Comparison of ENCODE assay signal across 8 mouse cellular contexts in the genomic region with DNA sequence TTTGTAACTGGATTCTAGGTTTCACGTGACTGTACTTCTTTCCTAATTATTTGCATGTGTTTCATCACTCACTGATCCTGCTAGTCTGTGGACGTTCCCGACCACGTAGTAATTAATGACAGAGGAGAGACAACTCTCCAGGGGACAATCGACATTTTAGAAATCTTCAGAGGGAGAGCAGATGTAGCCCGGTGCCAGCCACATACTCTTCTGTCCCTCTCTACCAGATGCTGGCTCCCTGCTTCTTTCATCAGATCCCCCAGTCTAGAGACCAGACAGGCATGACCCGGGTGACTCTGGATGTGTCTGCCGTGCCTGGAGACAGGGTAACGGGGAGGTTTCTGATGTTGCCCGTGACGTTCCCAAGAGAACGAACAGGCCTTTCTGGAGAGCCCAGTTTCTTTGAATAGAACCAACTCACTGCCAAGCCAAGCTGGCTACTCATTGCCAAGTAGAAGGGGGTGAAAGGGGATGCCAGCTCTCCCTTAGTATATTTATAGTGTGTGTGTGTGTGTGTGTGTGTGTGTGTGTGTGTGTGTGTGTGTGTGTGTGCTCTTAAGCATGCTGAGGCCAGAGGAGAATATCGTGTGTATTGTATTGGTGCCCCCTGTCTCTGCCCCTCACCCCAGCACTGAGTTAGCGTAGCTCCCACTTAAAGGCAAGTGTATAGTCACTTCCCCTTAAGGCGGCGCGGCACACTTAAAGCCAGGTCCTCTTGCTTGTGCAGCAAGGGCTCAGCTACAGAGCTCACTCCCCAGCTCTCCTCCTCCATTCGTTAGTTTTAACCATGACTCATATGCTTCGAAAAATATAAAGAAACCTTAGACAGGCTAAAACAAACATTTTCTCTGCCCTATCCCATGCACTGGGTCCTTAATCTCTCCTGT.
DNase-seq lines count a peak whose midpoint lies in the region; ATAC-seq lines count a peak whose summit lies in the region.

No protein-coding gene starts in this region.

- H3K9me3 ChIP-seq in forebrain, embryonic 14.5 days (replicated peaks; ENCODE audit: control insufficient read depth, low read length): no peaks in the 10 kb centered on the region
- H3K9me3 ChIP-seq in hindbrain, embryonic 14.5 days (ENCODE audit: control insufficient read depth, low read length): no peaks in the 10 kb centered on the region
- no peaks in the 10 kb centered on the region for H3K9me3 ChIP-seq in kidney, embryonic 15.5 days (replicated peaks)

- peaks cover 6% of the 10 kb centered on the region; the same call in 1 of the 2 replicates for H3K4me1 ChIP-seq in forebrain, embryonic 14.5 days (ENCODE audit: control insufficient read depth, insufficient read depth, low read length)
- peaks cover 5% of the 10 kb centered on the region; the same call in 1 of the 2 replicates for H3K4me1 ChIP-seq in hindbrain, embryonic 14.5 days (replicated peaks; ENCODE audit: control insufficient read depth, insufficient read depth, low read length)
- peaks cover 8% of the 10 kb centered on the region for H3K4me1 ChIP-seq in kidney, embryonic 15.5 days

- intact Hi-C loops in left cerebral cortex, postnatal 14 days (cut with DNase I): no loop called here

- no peaks in the 10 kb centered on the region for H3K27me3 ChIP-seq in forebrain, embryonic 14.5 days (replicated peaks; ENCODE audit: control insufficient read depth, insufficient read depth, low read length)
- no peaks in the 10 kb centered on the region for H3K27me3 ChIP-seq in hindbrain, embryonic 14.5 days (ENCODE audit: control insufficient read depth, insufficient read depth, low read length)
- H3K27me3 ChIP-seq in kidney, embryonic 15.5 days: no peaks in the 10 kb centered on the region

- H3K4me2 ChIP-seq in forebrain, embryonic 14.5 days (ENCODE audit: low read length): no peak overlapping the region
- no peak overlapping the region; the same call in 1 of the 2 replicates for H3K4me2 ChIP-seq in hindbrain, embryonic 14.5 days (replicated peaks)
- no peak overlapping the region for H3K4me2 ChIP-seq in kidney, embryonic 15.5 days

- H3K36me3 ChIP-seq in forebrain, embryonic 14.5 days (ENCODE audit: control insufficient read depth, insufficient read depth, low read length): peaks cover 1% of the 10 kb centered on the region
- H3K36me3 ChIP-seq in hindbrain, embryonic 14.5 days (replicated peaks; ENCODE audit: control insufficient read depth, insufficient read depth): peaks cover 3% of the 10 kb centered on the region; the same call in 1 of the 2 replicates
- 0 out of 2 replicates have a peak, but pooled peaks cover under 1% of the 10 kb centered on the region for H3K36me3 ChIP-seq in kidney, embryonic 15.5 days

- no peak overlapping the region for H3K4me3 ChIP-seq in forebrain, embryonic 14.5 days (ENCODE audit: low read depth, low read length)
- no peak overlapping the region for H3K4me3 ChIP-seq in hindbrain, embryonic 14.5 days (replicated peaks; ENCODE audit: low read length)
- no peak overlapping the region for H3K4me3 ChIP-seq in kidney, embryonic 15.5 days (replicated peaks)

- WGBS in forebrain, embryonic 14.5 days: 63% methylated on average over 19 of the region's 19 CpGs
- 46% methylated on average over 19 of the region's 19 CpGs for WGBS in hindbrain, embryonic 14.5 days
- 50% methylated on average over 19 of the region's 19 CpGs for WGBS in kidney, embryonic 15.5 days

- no peak overlapping the region for H3K27ac ChIP-seq in forebrain, embryonic 14.5 days (ENCODE audit: low read depth, low read length)
- peak overlapping the region; percentile 32; the same call in 1 of the 2 replicates for H3K27ac ChIP-seq in hindbrain, embryonic 14.5 days
- H3K27ac ChIP-seq in kidney, embryonic 15.5 days: no peak overlapping the region

- DNase-seq in left cerebral cortex, postnatal 14 days (ENCODE audit: low spot score in 2 of 2): peak; percentile 27 to 61
- DNase-seq in left cerebral cortex, adult 11 months (ENCODE audit: low spot score): no peak
- DNase-seq in cerebellum, postnatal 10 days: peak; percentile 44 to 56
- peak; percentile 58 for DNase-seq in forebrain, embryonic 14.5 days (ENCODE audit: low spot score)
- DNase-seq in hindbrain, embryonic 14.5 days (ENCODE audit: low spot score): no peak
- peak; percentile 14 for DNase-seq in right cerebral cortex, postnatal 14 days

- ATAC-seq in forebrain, embryonic 14.5 days: peak; percentile 61
- ATAC-seq in hindbrain, embryonic 14.5 days (ENCODE audit: low FRiP score): peak; percentile 70
- no peak for ATAC-seq in erythroid progenitor cell, adult 5-6 weeks (replicated peaks; ENCODE audit: low FRiP score, poor library complexity, severe bottlenecking)
- ATAC-seq in kidney, embryonic 15.5 days (replicated peaks; ENCODE audit: low FRiP score): no peak

- no peak overlapping the region for H3K9ac ChIP-seq in forebrain, embryonic 14.5 days (ENCODE audit: low read length)
- H3K9ac ChIP-seq in hindbrain, embryonic 14.5 days: no peak overlapping the region
- no peak overlapping the region for H3K9ac ChIP-seq in kidney, embryonic 15.5 days

Comparison
In these comparisons a context has a peak if more than half of its experiments do, and no peak if none do; other contexts are left out.
1. DNase-seq: peak in left cerebral cortex, postnatal 14 days (2 of 2), cerebellum, postnatal 10 days (2 of 2), forebrain, embryonic 14.5 days (single experiment) and right cerebral cortex, postnatal 14 days (single experiment); none in left cerebral cortex, adult 11 months (single experiment) and hindbrain, embryonic 14.5 days (single experiment).
2. ATAC-seq: peak in forebrain, embryonic 14.5 days (single experiment) and hindbrain, embryonic 14.5 days (single experiment); none in erythroid progenitor cell, adult 5-6 weeks (single experiment) and kidney, embryonic 15.5 days (single experiment).